Comparison of ENCODE assay signal across 8 mouse cellular contexts in genomic region chr2:32928235-32928946, GRCm38 (mm10). TPM values are rescaled to one million over a fixed set of nuclear protein-coding genes. Genes with fewer than 3 reads are reported as not detected.
DNase-seq lines count a peak whose midpoint lies in the region; ATAC-seq and TF ChIP-seq lines count a peak whose summit lies in the region.

No protein-coding gene starts in this region.

- ATAC-seq in limb, embryonic 13.5 days (ENCODE audit: low FRiP score, low read depth), result peak; percentile 48; the same call in 1 of the 2 replicates
- peak; percentile 49 for ATAC-seq in midbrain, embryonic 16.5 days
- peak; percentile 56; the same call in 1 of the 2 replicates for ATAC-seq in stomach, embryonic 15.5 days (ENCODE audit: insufficient read depth, low FRiP score, low read depth)

- no peak for TF ChIP-seq POLR2A in heart, adult 2 months (IDR thresholded peaks at IDR 0.05; ENCODE audit: insufficient read depth, low read depth, low read length)

- peaks cover 16% of the 10 kb centered on the region; the same call in 1 of the 2 replicates for H3K4me1 ChIP-seq in heart, embryonic 10.5 days
- H3K4me1 ChIP-seq in heart, adult 2 months (ENCODE audit: control insufficient read depth, insufficient read depth, low read length), result no peaks in the 10 kb centered on the region
- H3K4me1 ChIP-seq in limb, embryonic 13.5 days, result 0 out of 2 replicates have a peak, but pooled peaks cover 5% of the 10 kb centered on the region
- H3K4me1 ChIP-seq in midbrain, embryonic 16.5 days (ENCODE audit: control insufficient read depth, insufficient read depth, low read length), result no peaks in the 10 kb centered on the region
- peaks cover 14% of the 10 kb centered on the region; the same call in 1 of the 2 replicates for H3K4me1 ChIP-seq in stomach, embryonic 15.5 days

- no peaks in the 10 kb centered on the region for H3K9me3 ChIP-seq in heart, embryonic 10.5 days
- no peaks in the 10 kb centered on the region for H3K9me3 ChIP-seq in limb, embryonic 13.5 days
- no peaks in the 10 kb centered on the region for H3K9me3 ChIP-seq in midbrain, embryonic 16.5 days (replicated peaks; ENCODE audit: control insufficient read depth, low read length, poor library complexity, severe bottlenecking)
- no peaks in the 10 kb centered on the region for H3K9me3 ChIP-seq in stomach, embryonic 15.5 days

- peaks cover 58% of the 10 kb centered on the region for H3K36me3 ChIP-seq in heart, embryonic 10.5 days
- H3K36me3 ChIP-seq in heart, adult 2 months (ENCODE audit: control insufficient read depth, insufficient read depth, low read length), result no peaks in the 10 kb centered on the region
- peaks cover 69% of the 10 kb centered on the region for H3K36me3 ChIP-seq in limb, embryonic 13.5 days
- H3K36me3 ChIP-seq in midbrain, embryonic 16.5 days (ENCODE audit: control insufficient read depth, insufficient read depth, low read length), result peaks cover 5% of the 10 kb centered on the region
- H3K36me3 ChIP-seq in stomach, embryonic 15.5 days, result peaks cover 12% of the 10 kb centered on the region

- H3K4me2 ChIP-seq in limb, embryonic 13.5 days (replicated peaks), result no peak overlapping the region
- H3K4me2 ChIP-seq in midbrain, embryonic 16.5 days (ENCODE audit: low read length), result no peak overlapping the region
- no peak overlapping the region for H3K4me2 ChIP-seq in stomach, embryonic 15.5 days

- no peak overlapping the region for H3K9ac ChIP-seq in heart, adult 2 months (ENCODE audit: low read depth, low read length)
- 0 out of 2 replicates have a peak overlapping the region, but pooled peaks have one; percentile 13 for H3K9ac ChIP-seq in limb, embryonic 13.5 days
- H3K9ac ChIP-seq in midbrain, embryonic 16.5 days (ENCODE audit: low read depth, low read length), result 0 out of 2 replicates have a peak overlapping the region, but pooled peaks have one; percentile 1
- no peak overlapping the region for H3K9ac ChIP-seq in stomach, embryonic 15.5 days

- WGBS in heart, embryonic 10.5 days, result 24% methylated on average over 10 of the region's 10 CpGs
- WGBS in heart, adult 2 months, result 38% methylated on average over 10 of the region's 10 CpGs
- WGBS in limb, embryonic 13.5 days, result 27% methylated on average over 10 of the region's 10 CpGs
- 29% methylated on average over 10 of the region's 10 CpGs for WGBS in midbrain, embryonic 16.5 days
- 33% methylated on average over 10 of the region's 10 CpGs for WGBS in stomach, embryonic 15.5 days

- intact Hi-C loops in heart, adult 2 months (cut with DNase I), result loop anchor here (1.0 to 5.0 kb wide), 2 partner anchors 64 to 141 kb away; no protein-coding TSS in a partner anchor

- TF ChIP-seq CTCF in heart, adult 2 months (IDR thresholded peaks at IDR 0.05), result peak; percentile 88

- TF ChIP-seq EP300 in heart, adult 2 months (IDR thresholded peaks at IDR 0.05; ENCODE audit: insufficient read depth, low read depth, low read length), result peak; percentile 74; the same call in 1 of the 2 replicates

- no peaks in the 10 kb centered on the region for H3K79me2 ChIP-seq in heart, adult 2 months (replicated peaks; ENCODE audit: control insufficient read depth, insufficient read depth, low read length)

- H3K27ac ChIP-seq in heart, embryonic 10.5 days, result no peak overlapping the region
- no peak overlapping the region for H3K27ac ChIP-seq in heart, adult 2 months
- no peak overlapping the region for H3K27ac ChIP-seq in limb, embryonic 13.5 days
- H3K27ac ChIP-seq in midbrain, embryonic 16.5 days (ENCODE audit: low read length), result no peak overlapping the region
- peak overlapping the region; percentile 44 for H3K27ac ChIP-seq in stomach, embryonic 15.5 days

- H3K4me3 ChIP-seq in heart, embryonic 10.5 days, result no peak overlapping the region
- H3K4me3 ChIP-seq in heart, adult 2 months, result no peak overlapping the region
- no peak overlapping the region for H3K4me3 ChIP-seq in limb, embryonic 13.5 days
- H3K4me3 ChIP-seq in midbrain, embryonic 16.5 days (ENCODE audit: low read depth, low read length), result no peak overlapping the region
- no peak overlapping the region for H3K4me3 ChIP-seq in stomach, embryonic 15.5 days (replicated peaks)

- H3K27me3 ChIP-seq in heart, embryonic 10.5 days (ENCODE audit: insufficient read depth, poor library complexity, severe bottlenecking), result no peaks in the 10 kb centered on the region
- no peaks in the 10 kb centered on the region for H3K27me3 ChIP-seq in heart, adult 2 months (ENCODE audit: control insufficient read depth, insufficient read depth, low read length)
- H3K27me3 ChIP-seq in limb, embryonic 13.5 days, result no peaks in the 10 kb centered on the region
- no peaks in the 10 kb centered on the region for H3K27me3 ChIP-seq in midbrain, embryonic 16.5 days (ENCODE audit: control insufficient read depth, insufficient read depth, low read depth, low read length)
- H3K27me3 ChIP-seq in stomach, embryonic 15.5 days (replicated peaks), result no peaks in the 10 kb centered on the region

- DNase-seq in heart, adult 11 months, result peak; percentile 97
- no peak for DNase-seq in heart, embryonic 10.5 days (ENCODE audit: low spot score)
- DNase-seq in embryo, embryonic 11.5 days (ENCODE audit: low read depth, low spot score), result peak; percentile 65
- peak; percentile 74 to 76 for DNase-seq in heart, adult 2 months
- DNase-seq in kidney, adult 8-10 months, result peak; percentile 54 to 69

RNA-seq across cellular contexts. Expression of gene Rpl12, which starts 33.0 kb away (rescaled TPM):
- polyA plus RNA-seq in heart, embryonic 10.5 days (2016; fragmentation: Nextera tagmentation; extraction: Ambion mirVana), result 121 and 170 TPM in 2 replicates
- 10 to 100 TPM; 60.6 to 64.0 TPM for total RNA-seq in heart, adult 2 months (2021)
- polyA plus RNA-seq in heart, adult 2 months (2012; rRNA removed), result 150 and 174 TPM in 2 replicates
- 159 and 175 TPM in 2 replicates for polyA plus RNA-seq in limb, embryonic 13.5 days (2015; fragmentation: Nextera tagmentation; extraction: Ambion mirVana)
- 76.2 and 81.9 TPM in 2 replicates for polyA plus RNA-seq in midbrain, embryonic 16.5 days (2015; fragmentation: Nextera tagmentation; extraction: Ambion mirVana)
- 152 and 172 TPM in 2 replicates for polyA plus RNA-seq in stomach, embryonic 15.5 days (2015; fragmentation: Nextera tagmentation; extraction: Ambion mirVana)

RNA-seq across cellular contexts. Expression of gene Lrsam1, which starts 33.0 kb away (rescaled TPM):
- 7.6 and 8.6 TPM in 2 replicates for polyA plus RNA-seq in heart, embryonic 10.5 days (2016; fragmentation: Nextera tagmentation; extraction: Ambion mirVana)
- 10 to 100 TPM; 12.6 to 16.3 TPM for total RNA-seq in heart, adult 2 months (2021)
- 11.4 and 14.8 TPM in 2 replicates for polyA plus RNA-seq in heart, adult 2 months (2012; rRNA removed)
- polyA plus RNA-seq in limb, embryonic 13.5 days (2015; fragmentation: Nextera tagmentation; extraction: Ambion mirVana), result 13.9 and 14.1 TPM in 2 replicates
- 24.7 and 29.0 TPM in 2 replicates for polyA plus RNA-seq in midbrain, embryonic 16.5 days (2015; fragmentation: Nextera tagmentation; extraction: Ambion mirVana)
- 8.8 and 10.1 TPM in 2 replicates for polyA plus RNA-seq in stomach, embryonic 15.5 days (2015; fragmentation: Nextera tagmentation; extraction: Ambion mirVana)

RNA-seq across cellular contexts. Expression of gene Fam129b, which starts 52.5 kb away (rescaled TPM):
- polyA plus RNA-seq in heart, embryonic 10.5 days (2016; fragmentation: Nextera tagmentation; extraction: Ambion mirVana), result 47.1 and 55.5 TPM in 2 replicates
- total RNA-seq in heart, adult 2 months (2021), result 10 to 100 TPM; 19.5 to 20.0 TPM
- polyA plus RNA-seq in heart, adult 2 months (2012; rRNA removed), result 21.0 and 21.5 TPM in 2 replicates
- polyA plus RNA-seq in limb, embryonic 13.5 days (2015; fragmentation: Nextera tagmentation; extraction: Ambion mirVana), result 48.5 and 55.8 TPM in 2 replicates
- 25.3 and 27.4 TPM in 2 replicates for polyA plus RNA-seq in midbrain, embryonic 16.5 days (2015; fragmentation: Nextera tagmentation; extraction: Ambion mirVana)
- polyA plus RNA-seq in stomach, embryonic 15.5 days (2015; fragmentation: Nextera tagmentation; extraction: Ambion mirVana), result 67.1 and 73.6 TPM in 2 replicates

RNA-seq across cellular contexts. Expression of gene Slc2a8, which starts 53.5 kb away (rescaled TPM):
- polyA plus RNA-seq in heart, embryonic 10.5 days (2016; fragmentation: Nextera tagmentation; extraction: Ambion mirVana), result 20.8 and 23.4 TPM in 2 replicates
- total RNA-seq in heart, adult 2 months (2021), result 10 to 100 TPM; 12.8 to 16.6 TPM
- 25.2 and 35.7 TPM in 2 replicates for polyA plus RNA-seq in heart, adult 2 months (2012; rRNA removed)
- polyA plus RNA-seq in limb, embryonic 13.5 days (2015; fragmentation: Nextera tagmentation; extraction: Ambion mirVana), result 27.3 and 28.9 TPM in 2 replicates
- 20.7 and 21.7 TPM in 2 replicates for polyA plus RNA-seq in midbrain, embryonic 16.5 days (2015; fragmentation: Nextera tagmentation; extraction: Ambion mirVana)
- polyA plus RNA-seq in stomach, embryonic 15.5 days (2015; fragmentation: Nextera tagmentation; extraction: Ambion mirVana), result 16.9 and 18.2 TPM in 2 replicates

Comparison
In these comparisons a context has a peak if more than half of its experiments do, and no peak if none do; other contexts are left out.
1. H3K9ac ChIP-seq: peak in limb, embryonic 13.5 days (single experiment) and midbrain, embryonic 16.5 days (single experiment); none in heart, adult 2 months (single experiment) and stomach, embryonic 15.5 days (single experiment).
2. Peak in every context shown above with its lines, with median percentiles within 50 percentile points of each other: ATAC-seq.